Mouse (Mus musculus) gastrocnemius, postnatal 14 days (tissue): ENCODE results near the gene Crnn. TPM values are rescaled to one million over a fixed set of nuclear protein-coding genes. Genes with fewer than 3 reads are reported as not detected.

Experiments used
- DNase-seq: peaks from one replicate; pipeline ENCODE4 v3.0.0; 2021; ENCODE audit warnings: mixed read lengths
- intact Hi-C: fragments of 180-260 bp; cut with DNase I; formaldehyde crosslinking; loops from one replicate; pipeline ENCODE4 v1.15.1; 2025; ENCODE audit warnings: low total_unique reads
- long read RNA-seq, 2 experiments: library from polyadenylated mRNA; stranded (forward); transcript quantifications; one replicate each; pipeline ENCODE4 v2.0.0; 2021
- total RNA-seq, 2 experiments: library from RNA; stranded (reverse); gene quantifications; 2 replicates each; pipeline ENCODE4 v1.2.3; 2021

The Crnn gene
- total RNA-seq, result not detected
- long read RNA-seq, experiment 1, result 0 reads
- long read RNA-seq, experiment 2, result 0 reads

DNA sequence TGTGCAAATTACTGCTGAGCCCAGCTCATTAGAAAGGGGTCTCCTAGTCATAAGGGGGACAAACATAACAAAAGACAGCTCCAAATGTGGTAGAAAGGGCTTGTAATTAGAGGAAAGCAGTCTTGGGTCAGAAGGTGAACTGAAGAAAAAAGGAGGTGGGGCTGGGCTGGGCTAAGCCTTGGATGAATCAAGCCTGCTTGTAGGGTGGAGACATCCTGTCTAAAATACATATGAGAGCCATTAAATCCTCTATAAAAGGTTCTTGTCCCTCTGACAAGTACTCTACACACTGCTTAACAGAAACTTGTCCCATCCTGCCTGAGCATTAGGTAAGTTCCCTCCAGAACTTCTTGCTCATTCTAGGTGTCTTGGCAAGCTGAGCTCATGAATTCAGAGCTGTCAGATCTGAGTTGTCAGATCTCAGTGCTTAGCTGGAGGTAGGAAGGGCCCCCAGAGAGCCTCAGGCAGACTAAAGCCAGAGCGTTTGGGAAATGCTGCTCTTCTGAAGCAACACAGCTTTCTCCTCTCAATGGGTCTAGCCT, at the start of gene Crnn:
Gene Crnn, plus strand, starts transcription at position 278 of the 542 bp plus-strand sequence.
- DNase-seq, result no peak
- intact Hi-C loops, result no loop called here

DNA sequence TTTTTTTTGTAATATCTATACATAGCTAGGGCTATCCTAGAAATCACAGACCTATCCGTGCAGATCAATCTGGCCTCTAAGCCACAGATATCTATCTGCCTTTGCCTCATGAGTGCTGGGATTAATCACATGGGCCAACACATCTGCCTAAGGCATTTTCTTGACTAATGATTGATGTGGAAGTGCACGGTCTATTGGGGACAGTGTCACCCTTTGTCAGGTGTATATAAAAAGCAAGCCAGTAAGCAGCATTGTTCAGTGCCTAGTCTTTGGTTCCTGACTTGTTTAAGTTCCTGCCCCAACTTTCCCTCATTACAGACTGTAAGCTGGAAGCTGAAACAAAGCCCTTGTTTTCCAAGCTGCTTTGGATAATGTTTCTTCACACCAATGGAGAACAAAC, 48.1 kb upstream of the Crnn start:
- DNase-seq, result no peak
- intact Hi-C loops, result no loop called here

DNA sequence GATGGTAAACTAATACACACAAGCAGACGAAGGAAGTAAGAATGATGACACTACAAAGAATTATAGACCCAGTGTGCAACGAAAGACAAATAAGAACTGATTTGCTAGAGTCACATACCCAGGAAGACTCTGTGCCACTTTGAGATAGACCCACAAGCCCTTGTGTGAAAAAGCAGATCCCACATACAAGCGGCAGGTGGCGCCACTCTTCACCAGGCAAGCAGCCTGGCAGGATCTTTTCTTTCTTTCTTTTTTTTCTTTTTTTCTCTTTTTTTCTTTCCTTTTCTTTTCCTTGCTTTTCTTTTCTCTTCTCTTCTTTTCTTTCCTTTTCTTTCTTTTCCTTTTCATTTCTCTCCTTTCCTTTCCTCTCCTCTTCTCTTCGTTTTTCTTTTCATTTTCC, 32.9 kb upstream of the Crnn start:
- intact Hi-C loops, result no loop called here
- no peak for DNase-seq

DNA sequence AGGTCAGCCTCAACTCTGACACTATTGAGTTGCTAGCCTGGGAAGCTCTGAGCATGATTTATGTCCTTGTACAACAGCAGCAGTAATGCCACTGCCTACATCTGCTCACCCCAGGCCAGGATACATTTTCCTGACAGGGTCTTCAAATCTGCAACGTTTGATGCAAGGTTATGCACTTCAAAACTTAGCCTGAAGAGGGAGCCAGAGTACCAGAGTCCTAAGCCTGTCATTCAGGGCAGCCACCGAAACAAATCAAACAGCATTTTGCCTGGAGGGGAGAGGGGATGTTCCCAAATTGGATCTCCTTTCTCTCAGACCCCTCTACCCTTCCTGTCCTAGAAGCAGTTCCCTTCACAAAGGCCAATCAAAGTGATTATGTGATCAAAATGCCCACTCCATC, 30.1 kb upstream of the Crnn start:
- DNase-seq, result no peak
- intact Hi-C loops, result no loop called here

DNA sequence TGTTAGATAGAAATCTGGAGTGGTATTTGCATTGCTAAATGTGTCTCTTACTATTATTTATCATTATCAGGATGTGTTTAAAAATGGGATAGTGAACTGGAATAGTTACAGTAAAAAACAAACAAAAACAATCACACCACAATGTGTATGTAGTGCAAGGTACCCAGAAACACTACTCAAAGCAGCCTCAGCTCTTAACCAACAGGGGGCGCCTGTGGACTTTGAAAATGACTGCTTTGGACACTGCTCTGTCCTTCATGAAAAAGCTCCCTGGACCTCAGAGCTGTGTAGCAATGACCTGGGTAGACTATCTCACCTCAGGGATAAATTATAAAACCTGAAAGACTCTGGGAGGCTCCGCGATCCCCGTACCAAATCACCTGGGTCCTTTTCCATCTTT, 25.5 kb upstream of the Crnn start:
- intact Hi-C loops, result no loop called here
- DNase-seq, result no peak

DNA sequence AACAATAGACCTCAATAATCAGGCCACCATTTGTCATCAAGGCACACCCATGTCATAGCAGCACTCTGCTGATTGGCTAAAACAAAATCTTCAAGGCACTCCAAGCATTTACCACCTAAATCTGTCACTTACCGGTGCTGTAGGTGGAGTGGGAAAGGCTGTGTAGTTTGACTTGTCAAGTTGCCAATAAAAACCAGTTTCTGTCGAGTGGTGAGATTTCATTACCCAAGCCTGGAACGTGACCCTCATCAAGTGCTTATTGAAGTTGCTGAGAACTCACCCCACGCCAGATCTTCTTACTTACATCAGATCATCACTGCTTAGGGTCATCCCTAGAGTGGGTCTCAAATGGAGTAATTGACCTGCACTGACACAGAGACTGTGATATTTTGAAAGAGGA, 16.5 kb upstream of the Crnn start:
- intact Hi-C loops, result no loop called here
- no peak for DNase-seq

DNA sequence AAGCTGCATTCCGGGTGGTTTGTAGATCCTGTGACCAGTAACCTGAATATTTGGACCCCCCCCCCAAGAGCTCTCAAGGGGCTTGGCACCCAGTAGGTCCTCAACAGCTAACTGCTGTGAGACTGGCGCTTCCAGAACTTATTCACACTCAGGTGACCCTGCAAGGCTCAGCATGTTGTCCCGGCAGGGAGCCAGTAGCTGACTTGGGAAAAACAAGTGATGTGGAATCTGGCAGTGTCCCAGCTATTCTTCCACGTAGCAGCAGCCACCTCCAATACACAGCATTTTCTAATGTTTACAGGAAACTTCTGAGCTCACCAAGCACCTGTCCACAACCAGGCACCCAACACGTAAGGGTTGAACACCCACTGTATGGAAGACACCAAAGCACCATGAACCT, 15.5 kb upstream of the Crnn start:
- DNase-seq, result no peak
- intact Hi-C loops, result no loop called here

DNA sequence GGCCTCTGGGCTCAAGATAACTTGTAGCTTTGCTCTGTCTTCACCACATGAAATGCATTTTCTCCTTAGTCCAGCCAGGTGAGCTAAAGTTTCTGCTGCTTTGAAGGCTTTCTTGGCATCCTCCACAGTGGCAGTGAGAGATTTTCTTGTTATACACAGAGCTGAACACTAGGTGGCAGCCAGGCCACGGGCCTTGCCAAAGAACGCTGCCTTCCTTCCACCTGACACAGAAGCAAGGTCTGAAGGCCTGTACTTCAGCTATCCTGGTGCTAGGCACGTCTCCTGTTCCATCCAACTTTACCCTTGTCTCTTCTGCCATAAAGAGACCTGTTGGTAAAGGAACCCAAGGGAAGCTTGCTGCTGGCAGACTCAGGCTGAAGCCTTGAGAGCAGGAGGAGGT, 14.1 kb upstream of the Crnn start:
- intact Hi-C loops, result loop anchor here (10.0 kb wide), 1 partner anchor 364 kb away; no protein-coding TSS in a partner anchor
- DNase-seq, result peak; percentile 36

DNA sequence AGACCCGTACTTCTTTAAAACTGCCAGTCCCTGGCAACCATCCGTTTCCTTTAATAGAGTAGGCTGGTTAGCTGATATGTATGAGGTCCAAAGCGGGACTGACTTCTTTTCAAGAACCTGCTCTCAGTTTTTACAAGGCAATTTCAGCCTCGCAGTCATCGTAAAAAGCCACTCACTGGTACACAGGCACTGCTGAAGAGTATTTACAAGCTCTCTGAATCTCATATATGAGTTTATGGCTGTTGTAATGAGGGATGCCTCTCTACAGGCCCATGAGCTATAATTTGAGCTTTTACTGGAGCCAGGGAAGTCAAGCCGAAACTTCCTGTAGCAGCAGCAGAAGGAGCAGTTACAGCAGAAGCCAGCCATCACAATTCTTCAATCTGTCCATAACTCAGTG, 17.9 kb downstream of the Crnn start:
- no peak for DNase-seq
- intact Hi-C loops, result no loop called here

DNA sequence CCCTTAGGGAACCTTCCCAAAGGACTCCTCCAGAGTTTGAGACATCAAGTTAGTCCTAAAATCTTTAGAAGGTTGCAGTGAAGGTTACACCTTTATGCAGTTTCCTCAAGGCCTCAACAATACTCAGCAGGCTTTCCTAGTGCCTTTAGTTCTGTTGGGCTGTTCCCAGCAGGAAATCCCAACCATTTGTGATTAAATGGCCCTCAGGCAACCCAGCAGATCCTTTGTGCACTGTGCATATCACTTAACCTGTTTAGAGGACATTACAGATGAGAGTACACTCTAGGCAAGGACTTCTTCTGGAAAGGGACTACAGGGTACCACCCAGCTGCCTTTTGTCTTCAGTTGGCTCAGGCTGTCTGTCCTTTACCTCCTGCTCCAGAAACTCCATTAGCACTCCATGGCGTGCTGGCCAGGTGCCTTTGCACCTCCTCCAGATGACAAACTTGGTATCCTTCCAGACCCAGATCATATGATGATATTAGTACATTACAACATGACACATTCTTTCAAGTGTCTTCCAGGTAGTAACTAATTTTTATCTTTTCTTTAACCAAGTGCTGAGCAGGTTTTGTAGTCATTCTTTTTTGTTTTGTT, 18.5 kb downstream of the Crnn start:
- intact Hi-C loops, result no loop called here
- no peak for DNase-seq

DNA sequence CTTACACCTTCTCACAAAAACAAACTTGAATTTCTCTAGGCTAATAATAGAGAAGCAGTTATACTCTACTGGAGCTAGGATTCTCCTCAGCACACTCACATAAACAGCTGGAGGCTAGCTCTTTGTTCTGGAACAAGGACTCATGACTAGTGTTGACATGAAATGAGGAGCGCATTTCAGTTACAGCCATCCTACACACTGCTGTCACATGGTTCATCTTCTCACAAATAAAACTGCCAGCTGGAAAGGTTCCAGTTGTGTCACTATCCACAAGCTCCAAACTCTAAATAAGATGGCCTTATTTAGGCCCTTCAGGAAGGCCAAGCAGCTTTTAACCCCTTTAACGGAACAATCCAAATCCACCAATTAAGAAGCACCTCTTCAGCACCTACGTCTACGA, 36.3 kb downstream of the Crnn start:
- intact Hi-C loops, result no loop called here
- DNase-seq, result no peak

DNA sequence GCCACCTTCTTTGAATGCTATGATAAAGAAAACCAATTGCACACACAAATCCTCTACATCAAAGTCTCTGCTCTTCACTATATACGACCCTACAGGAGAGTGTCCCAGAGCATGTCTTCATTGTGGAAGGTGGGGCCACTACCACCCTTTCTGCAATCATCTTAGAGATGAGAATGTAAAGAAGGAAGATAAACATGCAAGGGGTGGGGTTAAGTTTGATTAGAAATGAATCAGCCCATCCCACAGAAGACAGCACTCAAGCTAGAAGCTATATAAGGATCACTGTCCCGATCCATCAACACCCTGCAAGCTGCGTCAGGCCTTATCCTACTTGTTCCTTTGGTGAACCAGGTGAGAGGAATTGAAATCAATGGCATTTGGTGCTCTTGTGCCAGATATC, 52.4 kb downstream of the Crnn start, which contains the start of gene Flg2:
Gene Flg2, plus strand, starts transcription at position 301 of the 400 bp plus-strand sequence.
- intact Hi-C loops, result no loop called here
- DNase-seq, result no peak

Other genes with a start within 250 kb of the Crnn start
- gene Lce3a, start 218.6 kb upstream of the Crnn start, total RNA-seq, result not detected
- gene Lce3b, start 211.8 kb upstream of the Crnn start, total RNA-seq, result not detected
- gene Lce3c, start 200.3 kb upstream of the Crnn start, total RNA-seq, result not detected
- not detected for gene Lce3d, start 187.4 kb upstream of the Crnn start, total RNA-seq
- gene Lce3e, start 177.7 kb upstream of the Crnn start, total RNA-seq, result not detected
- not detected for gene Lce3f, start 152.6 kb upstream of the Crnn start, total RNA-seq
- gene Crct1, start 129.1 kb upstream of the Crnn start, total RNA-seq, result not detected
- not detected for gene Lce1m, start 125.7 kb upstream of the Crnn start, total RNA-seq
- not detected for gene Gm4858, start 76.0 kb upstream of the Crnn start, total RNA-seq
- not detected for gene Flg2, start 52.5 kb downstream of the Crnn start, total RNA-seq
- gene Flg, start 128.7 kb downstream of the Crnn start, total RNA-seq, result not detected
- not detected for gene Hrnr, start 175.0 kb downstream of the Crnn start, total RNA-seq
- gene Rptn, start 248.9 kb downstream of the Crnn start, total RNA-seq, result not detected